Mouse (Mus musculus) hindbrain, embryonic 16.5 days (tissue): ENCODE data around the gene Cfp. TPM values are rescaled to one million over a fixed set of nuclear protein-coding genes. Genes with fewer than 3 reads are reported as not detected.

Experiments
- ATAC-seq: fragments of 200-750 bp; cut with Nextera tagmentation; 2 replicates; pipeline ENCODE4 v1.8.0; 2017; ENCODE audit warnings: moderate TSS enrichment, moderate library complexity
- H3K27ac ChIP-seq: fragments of 300-500 bp; sonication (generic); 2 replicates; pipeline ENCODE4 v1.5.1; 2014; ENCODE audit warnings: low read depth, mild to moderate bottlenecking, control low read depth, low read length, moderate library complexity
- H3K27me3 ChIP-seq: fragments of 300-500 bp; sonication (generic); replicated peaks from 2 replicates; pipeline ENCODE4 v1.6.1; 2014; ENCODE audit warnings: low read length; ENCODE audit not compliant: control insufficient read depth, insufficient read depth
- H3K36me3 ChIP-seq: fragments of 300-500 bp; sonication (generic); 2 replicates; pipeline ENCODE4 v1.6.1; 2014; ENCODE audit warnings: mild to moderate bottlenecking, low read length, moderate library complexity, mixed read lengths; ENCODE audit not compliant: control insufficient read depth, insufficient read depth
- H3K4me1 ChIP-seq: fragments of 300-500 bp; sonication (generic); 2 replicates; pipeline ENCODE4 v1.6.1; 2014; ENCODE audit warnings: low read depth, low read length; ENCODE audit not compliant: control insufficient read depth, insufficient read depth
- H3K4me2 ChIP-seq: fragments of 300-500 bp; sonication (generic); 2 replicates; pipeline ENCODE4 v1.6.1; 2014; ENCODE audit warnings: mild to moderate bottlenecking, low read length, control low read depth, moderate library complexity
- H3K4me3 ChIP-seq: fragments of 300-500 bp; sonication (generic); 2 replicates; pipeline ENCODE4 v1.5.1; 2014; ENCODE audit warnings: mild to moderate bottlenecking, low read length, control low read depth, moderate library complexity
- H3K9ac ChIP-seq: fragments of 300-500 bp; sonication (generic); 2 replicates; pipeline ENCODE4 v1.6.1; 2014; ENCODE audit warnings: low read depth, mild to moderate bottlenecking, control low read depth, low read length, moderate library complexity
- H3K9me3 ChIP-seq: fragments of 300-500 bp; sonication (generic); 2 replicates; pipeline ENCODE4 v1.6.1; 2014; ENCODE audit warnings: mild to moderate bottlenecking, low read length, moderate library complexity; ENCODE audit not compliant: control insufficient read depth
- WGBS: fragments of 180-500 bp; shearing (Covaris S2); extraction: QIAGEN DNeasy Blood & Tissue Kit; methylation state at CpG from one replicate; pipeline ENCODE4 v1.1.7; 2014; 5-methylcytosine and 5-hydroxymethylcytosine counted together
- polyA plus RNA-seq: library from polyadenylated mRNA; unstranded; fragments of >200 nt; fragmentation: Nextera tagmentation; extraction: Ambion mirVana; gene quantifications from 2 replicates; pipeline ENCODE4 v1.2.1, GENCODE M21; 2015

Cfp gene
- 4.0 and 5.6 TPM in 2 replicates for polyA plus RNA-seq

GRCm38 (mm10) chrX:20931364-20931763 lies at the start of gene Cfp:
TSS of gene Cfp (minus strand) at chrX:20931555.
- H3K27ac ChIP-seq, result no peak within 1 kb of the TSS
- no peaks in the 10 kb centered on the region for H3K27me3 ChIP-seq
- H3K4me3 ChIP-seq, result no peak within 1 kb of the TSS
- ATAC-seq, result no peak
- H3K4me1 ChIP-seq, result no peaks in the 10 kb centered on the region
- no peak within 1 kb of the TSS for H3K4me2 ChIP-seq
- no peaks in the 10 kb centered on the region for H3K9me3 ChIP-seq
- H3K9ac ChIP-seq, result no peak within 1 kb of the TSS
- WGBS, result 67% methylated on average over 1 of the region's 1 CpGs
- H3K36me3 ChIP-seq, result peaks cover 7% of the 10 kb centered on the region

DNA sequence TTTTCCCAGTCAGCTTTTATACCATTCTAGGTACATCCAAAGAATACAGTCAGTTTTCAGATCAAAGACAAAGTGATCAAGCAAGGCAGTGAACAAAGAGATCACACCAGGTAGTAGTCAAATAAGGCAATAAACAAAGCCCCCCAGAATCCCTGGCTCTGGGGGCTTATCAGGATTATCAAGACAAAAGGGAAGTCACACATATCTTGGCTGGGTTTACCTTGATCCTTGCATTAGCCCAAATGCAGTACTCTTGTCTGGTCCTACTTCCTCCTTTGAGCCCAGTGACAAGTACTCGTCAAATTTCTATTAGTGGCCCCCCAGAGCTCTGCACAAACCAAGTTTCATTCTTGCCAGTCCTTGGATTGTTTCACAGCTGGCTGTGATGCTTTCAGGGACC lies 49.5 kb upstream of the Cfp start:
- Histone ChIP-seq H3K4me1 (no peaks in the 10 kb centered on the region), H3K9ac (no peak overlapping the region), H3K4me3 (no peak overlapping the region), H3K36me3 (no peaks in the 10 kb centered on the region), H3K4me2 (no peak overlapping the region), H3K9me3 (0 out of 2 replicates have a peak, but pooled peaks cover 3% of the 10 kb centered on the region), H3K27me3 (no peaks in the 10 kb centered on the region), H3K27ac (no peak overlapping the region)
- no peak for ATAC-seq
- 69% methylated on average over 1 of the region's 1 CpGs for WGBS

- 20% methylated on average over 52 of the region's 57 CpGs for WGBS
- peak; percentile 97 for ATAC-seq
- no peaks in the 10 kb centered on the region for H3K36me3 ChIP-seq
- H3K4me2 ChIP-seq, result peak within 1 kb of the TSS; percentile 47
- H3K27me3 ChIP-seq, result no peaks in the 10 kb centered on the region
- peak within 1 kb of the TSS; percentile 50 for H3K9ac ChIP-seq
- peak within 1 kb of the TSS; percentile 52 for H3K4me3 ChIP-seq
- H3K4me1 ChIP-seq, result peaks cover 2% of the 10 kb centered on the region
- H3K27ac ChIP-seq, result peak within 1 kb of the TSS; percentile 67
- no peaks in the 10 kb centered on the region for H3K9me3 ChIP-seq
Measured at GRCm38 (mm10) chrX:20961477-20962378, 30.4 kb upstream of the Cfp start, which contains the start of gene Uxt. TSS of gene Uxt (minus strand) at chrX:20962017.

DNA sequence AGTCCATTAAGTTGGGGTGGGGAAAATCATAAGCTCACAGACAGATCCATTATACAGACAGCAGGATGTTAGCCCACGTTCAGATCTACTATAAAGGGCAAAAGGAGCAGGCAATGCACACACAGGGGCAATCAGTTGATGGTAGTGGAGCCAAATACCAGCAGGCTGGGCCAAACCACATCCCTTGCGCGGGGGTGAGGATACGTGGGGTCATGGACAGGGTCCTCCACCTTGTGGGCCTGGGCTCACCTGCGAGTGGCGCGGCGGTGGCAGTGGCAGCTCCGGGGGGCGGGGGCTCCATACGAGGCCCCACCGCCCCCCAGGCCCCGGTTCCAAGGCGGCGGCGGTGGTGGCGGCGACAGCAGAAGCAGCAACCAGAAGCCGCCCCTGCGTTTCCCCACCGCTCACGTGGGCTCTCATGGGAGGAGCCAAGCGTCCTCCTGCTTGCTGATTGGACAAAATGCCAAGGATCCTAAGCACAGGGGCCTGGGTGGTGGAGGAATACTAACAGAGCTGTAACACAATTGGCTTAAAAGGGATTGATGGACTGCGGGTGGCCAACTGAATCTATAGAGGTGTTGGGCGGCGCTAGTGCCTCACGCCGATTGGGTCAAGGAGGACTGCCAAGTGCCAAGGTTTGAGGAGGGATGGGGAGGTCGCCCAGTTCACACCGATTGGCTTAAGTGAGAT lies 19.0 kb upstream of the Cfp start, which contains the start of gene Elk1:
Gene Elk1 (minus strand): TSS at position 418 of the 690 bp plus-strand sequence.
- Histone ChIP-seq H3K9ac (peak within 1 kb of the TSS; percentile 71), H3K27me3 (no peaks in the 10 kb centered on the region), H3K4me1 (peaks cover 6% of the 10 kb centered on the region), H3K27ac (peak within 1 kb of the TSS; percentile 88), H3K4me3 (peak within 1 kb of the TSS; percentile 65), H3K36me3 (no peaks in the 10 kb centered on the region), H3K9me3 (no peaks in the 10 kb centered on the region), H3K4me2 (peak within 1 kb of the TSS; percentile 58)
- peak; percentile 97 for ATAC-seq
- 10% methylated on average over 27 of the region's 30 CpGs for WGBS

DNA sequence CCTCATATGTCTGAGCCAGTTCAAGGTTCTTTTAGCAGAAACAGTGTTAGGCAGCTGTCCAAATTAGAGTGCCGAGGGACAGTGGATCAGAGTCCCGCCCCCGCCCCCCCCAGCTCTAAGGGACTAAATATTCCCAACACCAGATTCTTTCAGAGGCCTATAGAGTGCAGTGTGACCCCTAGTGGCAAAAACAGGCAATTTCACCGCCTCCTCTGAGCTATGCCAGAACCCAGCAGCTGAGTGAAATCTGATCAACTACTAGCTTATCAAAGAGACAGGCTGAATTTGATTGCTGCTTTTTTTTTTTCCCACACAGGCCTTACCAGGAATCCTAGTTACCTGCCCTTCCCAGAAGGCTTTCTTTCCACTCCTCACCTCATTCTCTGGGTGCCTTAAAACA lies 14.7 kb upstream of the Cfp start:
- WGBS, result 19% methylated on average over 4 of the region's 4 CpGs
- Histone ChIP-seq H3K36me3 (no peaks in the 10 kb centered on the region), H3K9ac (no peak overlapping the region)

GRCm38 (mm10) chrX:20931963-20932362 lies 608 bp upstream of the Cfp start:
- Histone ChIP-seq H3K36me3 (peaks cover 12% of the 10 kb centered on the region), H3K27me3 (no peaks in the 10 kb centered on the region), H3K9me3 (no peaks in the 10 kb centered on the region), H3K9ac (no peak overlapping the region), H3K4me2 (no peak overlapping the region), H3K4me1 (no peaks in the 10 kb centered on the region), H3K4me3 (no peak overlapping the region), H3K27ac (no peak overlapping the region)
- WGBS, result 95% methylated on average over 1 of the region's 1 CpGs
- ATAC-seq, result no peak

More for the DNA sequence above, 14.7 kb upstream of the Cfp start:
- H3K27me3 ChIP-seq, result no peaks in the 10 kb centered on the region
- ATAC-seq, result no peak
- H3K4me2 ChIP-seq, result no peak overlapping the region
- peaks cover 6% of the 10 kb centered on the region for H3K4me1 ChIP-seq
- H3K4me3 ChIP-seq, result no peak overlapping the region
- no peaks in the 10 kb centered on the region for H3K9me3 ChIP-seq
- no peak overlapping the region for H3K27ac ChIP-seq

- Histone ChIP-seq H3K27ac (no peak overlapping the region), H3K36me3 (peaks cover 5% of the 10 kb centered on the region), H3K9ac (no peak overlapping the region), H3K27me3 (no peaks in the 10 kb centered on the region), H3K4me1 (no peaks in the 10 kb centered on the region), H3K4me3 (no peak overlapping the region), H3K9me3 (no peaks in the 10 kb centered on the region), H3K4me2 (no peak overlapping the region)
- ATAC-seq, result no peak
- 83% methylated on average over 1 of the region's 1 CpGs for WGBS
Measured at GRCm38 (mm10) chrX:20929859-20930258, 1.5 kb downstream of the Cfp start.

DNA sequence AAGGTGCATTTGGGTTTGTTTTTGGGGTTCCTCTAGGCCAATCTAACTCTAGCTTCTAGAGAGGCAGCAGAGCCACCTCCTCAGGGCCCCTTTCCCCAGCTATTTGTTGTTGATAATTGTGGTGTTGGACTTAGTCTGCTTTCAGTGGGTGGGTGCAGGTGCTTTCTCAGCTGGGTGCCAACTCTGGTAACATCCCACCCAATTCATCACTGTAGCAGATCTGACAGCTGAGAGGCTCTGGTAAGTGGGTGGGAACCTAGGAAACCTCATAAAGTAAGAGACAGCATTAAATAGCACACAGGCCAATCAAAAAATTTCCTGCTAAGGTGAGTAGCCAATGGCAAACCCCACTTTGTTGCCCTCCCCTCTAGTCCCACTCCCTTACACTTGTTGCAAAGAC lies 6.4 kb downstream of the Cfp start:
- no peak for ATAC-seq

DNA sequence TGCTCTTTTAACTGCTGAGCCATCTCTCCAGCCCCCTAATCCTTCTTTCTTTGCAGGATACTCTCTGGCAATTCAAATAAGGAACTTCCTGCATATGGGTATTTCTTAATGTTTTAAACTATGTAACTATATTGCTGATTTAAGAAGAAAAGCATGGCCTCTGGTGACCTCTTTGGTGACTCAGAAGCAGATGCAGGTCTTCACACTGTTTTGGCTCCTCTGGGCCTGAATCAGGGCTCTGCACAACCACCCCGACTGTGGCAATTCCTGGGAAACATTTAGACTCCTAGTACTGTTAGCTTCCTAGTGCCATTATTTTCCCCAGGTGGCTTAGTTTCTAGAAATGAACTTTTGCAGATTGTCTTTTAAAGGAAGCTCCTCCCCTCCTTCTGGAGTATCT lies 7.8 kb downstream of the Cfp start:
- Histone ChIP-seq H3K4me2 (no peak overlapping the region), H3K4me1 (no peaks in the 10 kb centered on the region), H3K9ac (no peak overlapping the region), H3K9me3 (no peaks in the 10 kb centered on the region; the same call in 1 of the 2 replicates), H3K27me3 (no peaks in the 10 kb centered on the region), H3K36me3 (peaks cover 5% of the 10 kb centered on the region), H3K27ac (no peak overlapping the region), H3K4me3 (no peak overlapping the region)
- WGBS, result 63% methylated on average over 1 of the region's 1 CpGs
- ATAC-seq, result no peak

More for the DNA sequence above, 6.4 kb downstream of the Cfp start:
- Histone ChIP-seq H3K9ac (no peak overlapping the region), H3K36me3 (peaks cover 5% of the 10 kb centered on the region), H3K4me2 (no peak overlapping the region), H3K4me3 (no peak overlapping the region), H3K4me1 (no peaks in the 10 kb centered on the region), H3K9me3 (no peaks in the 10 kb centered on the region; the same call in 1 of the 2 replicates), H3K27ac (no peak overlapping the region), H3K27me3 (no peaks in the 10 kb centered on the region)
